Mouse (Mus musculus) embryonic facial prominence, embryonic 13.5 days (tissue): ENCODE measurements around the gene Ago1. TPM values are rescaled to one million over a fixed set of nuclear protein-coding genes. Genes with fewer than 3 reads are reported as not detected.

Experiments
- ATAC-seq: fragments of 200-750 bp; cut with Nextera tagmentation; 2 replicates; pipeline ENCODE4 v1.8.0; 2017; ENCODE audit warnings: low read depth; ENCODE audit not compliant: insufficient number of reproducible peaks, insufficient read depth, low FRiP score, low TSS enrichment
- H3K27ac ChIP-seq: fragments of 300-500 bp; sonication (generic); 2 replicates; pipeline ENCODE4 v1.5.1; 2015; ENCODE audit warnings: moderate library complexity, mild to moderate bottlenecking, inconsistent platforms
- H3K27me3 ChIP-seq: fragments of 300-500 bp; sonication (generic); 2 replicates; pipeline ENCODE4 v1.6.1; 2015; ENCODE audit warnings: mild to moderate bottlenecking, inconsistent platforms
- H3K36me3 ChIP-seq: fragments of 300-500 bp; sonication (generic); 2 replicates; pipeline ENCODE4 v1.6.1; 2015; ENCODE audit warnings: mild to moderate bottlenecking, inconsistent platforms
- H3K4me1 ChIP-seq: fragments of 300-500 bp; sonication (generic); 2 replicates; pipeline ENCODE4 v1.6.1; 2015; ENCODE audit warnings: inconsistent platforms
- H3K4me2 ChIP-seq: fragments of 300-500 bp; sonication (generic); 2 replicates; pipeline ENCODE4 v1.6.1; 2015; ENCODE audit warnings: moderate library complexity, mild to moderate bottlenecking, inconsistent platforms
- H3K4me3 ChIP-seq: fragments of 300-500 bp; sonication (generic); 2 replicates; pipeline ENCODE4 v1.5.1; 2015; ENCODE audit warnings: mild to moderate bottlenecking, inconsistent platforms
- H3K9ac ChIP-seq: fragments of 300-500 bp; sonication (generic); 2 replicates; pipeline ENCODE4 v1.6.1; 2015; ENCODE audit warnings: mild to moderate bottlenecking, inconsistent platforms
- H3K9me3 ChIP-seq: fragments of 300-500 bp; sonication (generic); 2 replicates; pipeline ENCODE4 v1.6.1; 2016; ENCODE audit warnings: inconsistent platforms
- WGBS: fragments of 180-500 bp; shearing (Covaris S2); methylation state at CpG from one replicate; pipeline ENCODE4 v1.1.7; 2015; ENCODE audit warnings: mixed read lengths; 5-methylcytosine and 5-hydroxymethylcytosine counted together
- polyA plus RNA-seq: library from polyadenylated mRNA; unstranded; fragments of >200 nt; fragmentation: Nextera tagmentation; extraction: Ambion mirVana; gene quantifications from 2 replicates; pipeline ENCODE4 v1.2.1, GENCODE M21; 2015

Gene Ago1
- polyA plus RNA-seq, 1 experiment from 2014 or later, result 8.1 TPM

- H3K4me3 ChIP-seq, result no peak overlapping the region
- H3K36me3 ChIP-seq, result peaks cover 71% of the 10 kb centered on the region
- no peaks in the 10 kb centered on the region for H3K4me1 ChIP-seq
- no peaks in the 10 kb centered on the region for H3K9me3 ChIP-seq
- no peak overlapping the region for H3K9ac ChIP-seq
- H3K27ac ChIP-seq, result no peak overlapping the region
- no peak for ATAC-seq
- no peaks in the 10 kb centered on the region for H3K27me3 ChIP-seq
- 73% methylated on average over 5 of the region's 5 CpGs for WGBS
- no peak overlapping the region for H3K4me2 ChIP-seq
Measured at GRCm38 (mm10) chr4:126438261-126438660, 30.1 kb downstream of the Ago1 start.

GRCm38 (mm10) chr4:126436268-126436667, 32.1 kb downstream of the Ago1 start:
- H3K9me3 ChIP-seq, result no peaks in the 10 kb centered on the region
- no peak for ATAC-seq
- WGBS, result 28% methylated on average over 2 of the region's 2 CpGs
- H3K36me3 ChIP-seq, result peaks cover 53% of the 10 kb centered on the region
- no peaks in the 10 kb centered on the region for H3K4me1 ChIP-seq
- H3K4me3 ChIP-seq, result no peak overlapping the region
- no peak overlapping the region for H3K27ac ChIP-seq
- no peak overlapping the region for H3K4me2 ChIP-seq
- no peaks in the 10 kb centered on the region for H3K27me3 ChIP-seq
- H3K9ac ChIP-seq, result no peak overlapping the region

GRCm38 (mm10) chr4:126434094-126434493, 34.3 kb downstream of the Ago1 start:
- Histone ChIP-seq H3K36me3 (peaks cover 32% of the 10 kb centered on the region), H3K9me3 (no peaks in the 10 kb centered on the region), H3K27me3 (no peaks in the 10 kb centered on the region), H3K4me3 (no peak overlapping the region), H3K9ac (no peak overlapping the region), H3K4me1 (0 out of 2 replicates have a peak, but pooled peaks cover 2% of the 10 kb centered on the region), H3K4me2 (no peak overlapping the region), H3K27ac (no peak overlapping the region)
- ATAC-seq, result no peak
- WGBS, result 87% methylated on average over 2 of the region's 2 CpGs

GRCm38 (mm10) chr4:126433175-126433574, 35.2 kb downstream of the Ago1 start:
- H3K4me3 ChIP-seq, result no peak overlapping the region
- WGBS, result 90% methylated on average over 4 of the region's 4 CpGs
- no peak overlapping the region for H3K9ac ChIP-seq
- no peaks in the 10 kb centered on the region for H3K9me3 ChIP-seq
- no peaks in the 10 kb centered on the region for H3K27me3 ChIP-seq
- H3K27ac ChIP-seq, result no peak overlapping the region
- H3K4me2 ChIP-seq, result no peak overlapping the region
- H3K36me3 ChIP-seq, result peaks cover 23% of the 10 kb centered on the region
- H3K4me1 ChIP-seq, result peaks cover 9% of the 10 kb centered on the region
- ATAC-seq, result no peak

- Histone ChIP-seq H3K27me3 (no peaks in the 10 kb centered on the region), H3K4me1 (peaks cover 9% of the 10 kb centered on the region), H3K4me3 (no peak overlapping the region), H3K9me3 (no peaks in the 10 kb centered on the region), H3K4me2 (no peak overlapping the region), H3K9ac (no peak overlapping the region), H3K36me3 (peaks cover 15% of the 10 kb centered on the region; the same call in 1 of the 2 replicates), H3K27ac (no peak overlapping the region)
- no peak for ATAC-seq
- 76% methylated on average over 4 of the region's 4 CpGs for WGBS
Measured at GRCm38 (mm10) chr4:126431746-126432145, 36.6 kb downstream of the Ago1 start.

GRCm38 (mm10) chr4:126429347-126430079, 38.9 kb downstream of the Ago1 start, which contains the start of gene Ago3:
TSS of gene Ago3 (minus strand) at chr4:126429556.
- Histone ChIP-seq H3K9me3 (no peaks in the 10 kb centered on the region), H3K27ac (peak within 1 kb of the TSS; percentile 90), H3K4me1 (peaks cover 9% of the 10 kb centered on the region), H3K36me3 (no peaks in the 10 kb centered on the region), H3K9ac (peak within 1 kb of the TSS; percentile 92), H3K4me2 (peak within 1 kb of the TSS; percentile 92), H3K4me3 (peak within 1 kb of the TSS; percentile 99), H3K27me3 (no peaks in the 10 kb centered on the region)
- WGBS, result under 1% methylated on average over 65 of the region's 65 CpGs
- peak; percentile 90 for ATAC-seq

GRCm38 (mm10) chr4:126428682-126429346, 39.6 kb downstream of the Ago1 start:
- peaks cover 9% of the 10 kb centered on the region for H3K4me1 ChIP-seq
- peak overlapping the region; percentile 90 for H3K27ac ChIP-seq
- H3K4me2 ChIP-seq, result peak overlapping the region; percentile 92
- peak overlapping the region; percentile 99 for H3K4me3 ChIP-seq
- H3K9ac ChIP-seq, result peak overlapping the region; percentile 92
- ATAC-seq, result no peak
- H3K9me3 ChIP-seq, result no peaks in the 10 kb centered on the region
- no peaks in the 10 kb centered on the region for H3K27me3 ChIP-seq
- 1% methylated on average over 24 of the region's 24 CpGs for WGBS
- no peaks in the 10 kb centered on the region for H3K36me3 ChIP-seq

- WGBS, result 77% methylated on average over 2 of the region's 2 CpGs
- H3K36me3 ChIP-seq, result no peaks in the 10 kb centered on the region
- no peak overlapping the region for H3K4me3 ChIP-seq
- no peak overlapping the region for H3K9ac ChIP-seq
- H3K4me1 ChIP-seq, result peaks cover 7% of the 10 kb centered on the region
- H3K4me2 ChIP-seq, result no peak overlapping the region
- no peaks in the 10 kb centered on the region for H3K27me3 ChIP-seq
- no peak overlapping the region for H3K27ac ChIP-seq
- ATAC-seq, result no peak
- H3K9me3 ChIP-seq, result no peaks in the 10 kb centered on the region
Measured at GRCm38 (mm10) chr4:126423866-126424265, 44.5 kb downstream of the Ago1 start.

GRCm38 (mm10) chr4:126415707-126416106, 52.7 kb downstream of the Ago1 start:
- ATAC-seq, result no peak
- 0 out of 2 replicates have a peak, but pooled peaks cover 3% of the 10 kb centered on the region for H3K36me3 ChIP-seq

GRCm38 (mm10) chr4:126412526-126412925, 55.9 kb downstream of the Ago1 start:
- ATAC-seq, result no peak
- no peak overlapping the region for H3K27ac ChIP-seq
- H3K4me1 ChIP-seq, result no peaks in the 10 kb centered on the region
- 0 out of 2 replicates have a peak, but pooled peaks cover 3% of the 10 kb centered on the region for H3K36me3 ChIP-seq
- H3K9me3 ChIP-seq, result no peaks in the 10 kb centered on the region
- WGBS, result 93% methylated on average over 3 of the region's 3 CpGs
- no peak overlapping the region for H3K4me2 ChIP-seq
- H3K9ac ChIP-seq, result no peak overlapping the region
- H3K27me3 ChIP-seq, result no peaks in the 10 kb centered on the region
- no peak overlapping the region for H3K4me3 ChIP-seq

More at GRCm38 (mm10) chr4:126415707-126416106, 52.7 kb downstream of the Ago1 start:
- Histone ChIP-seq H3K9me3 (no peaks in the 10 kb centered on the region), H3K4me3 (no peak overlapping the region), H3K27ac (no peak overlapping the region), H3K4me1 (no peaks in the 10 kb centered on the region), H3K9ac (no peak overlapping the region), H3K4me2 (no peak overlapping the region), H3K27me3 (no peaks in the 10 kb centered on the region)
